ENCODE assay signal across 17 mouse cellular contexts in genomic region chr16:93374669-93375068, GRCm38 (mm10).
DNase-seq lines count a peak whose midpoint lies in the region; ATAC-seq and TF ChIP-seq lines count a peak whose summit lies in the region.
"Had no signal": no experiment of that assay in that cellular context is flagged by ENCODE, and none has a peak within 500 bp of the region (broad histone marks: within the 10 kb centered on the region; RNA-seq: fewer than 3 reads in every experiment).

No protein-coding gene starts in this region.

- H3K79me2 ChIP-seq in heart, adult 2 months (replicated peaks; ENCODE audit: control insufficient read depth, insufficient read depth, low read length), result no peaks in the 10 kb centered on the region

- TF ChIP-seq EP300 in heart, adult 2 months (IDR thresholded peaks at IDR 0.05; ENCODE audit: insufficient read depth, low read depth, low read length), result no peak

- no peak for TF ChIP-seq POLR2A in heart, adult 2 months (IDR thresholded peaks at IDR 0.05; ENCODE audit: insufficient read depth, low read depth, low read length)

- no peak overlapping the region for H3K4me2 ChIP-seq in neural tube, embryonic 15.5 days
- H3K4me2 ChIP-seq: embryonic facial prominence, embryonic 15.5 days; limb, embryonic 13.5 days; lung, embryonic 15.5 days; midbrain, embryonic 15.5 days had no signal

- no peaks in the 10 kb centered on the region for H3K9me3 ChIP-seq in heart, embryonic 10.5 days
- no peaks in the 10 kb centered on the region for H3K9me3 ChIP-seq in neural tube, embryonic 15.5 days (replicated peaks)
- H3K9me3 ChIP-seq: embryonic facial prominence, embryonic 15.5 days; G1E; limb, embryonic 13.5 days; lung, embryonic 15.5 days; midbrain, embryonic 15.5 days had no signal

- intact Hi-C loops in heart, adult 2 months (cut with DNase I), result no loop called here

- H3K27ac ChIP-seq in heart, embryonic 10.5 days, result peak overlapping the region; percentile 44; the same call in 1 of the 2 replicates
- no peak overlapping the region for H3K27ac ChIP-seq in heart, adult 2 months
- no peak overlapping the region for H3K27ac ChIP-seq in neural tube, embryonic 15.5 days (replicated peaks)
- H3K27ac ChIP-seq: embryonic facial prominence, embryonic 15.5 days; limb, embryonic 13.5 days; lung, embryonic 15.5 days; midbrain, embryonic 15.5 days had no signal

- WGBS in heart, embryonic 10.5 days, result 68% methylated on average over 6 of the region's 6 CpGs
- 42% methylated on average over 6 of the region's 6 CpGs for WGBS in heart, adult 2 months
- 80% methylated on average over 6 of the region's 6 CpGs for WGBS in neural tube, embryonic 15.5 days

- ATAC-seq in neural tube, embryonic 15.5 days (ENCODE audit: low FRiP score), result no peak
- ATAC-seq: forebrain, embryonic 16.5 days; hindbrain, embryonic 16.5 days; midbrain, embryonic 15.5 days had no signal

- H3K9ac ChIP-seq in heart, adult 2 months (ENCODE audit: low read depth, low read length), result no peak overlapping the region
- no peak overlapping the region for H3K9ac ChIP-seq in neural tube, embryonic 15.5 days (replicated peaks)
- H3K9ac ChIP-seq: embryonic facial prominence, embryonic 15.5 days; limb, embryonic 13.5 days; lung, embryonic 15.5 days; midbrain, embryonic 15.5 days had no signal

- no peaks in the 10 kb centered on the region for H3K36me3 ChIP-seq in heart, embryonic 10.5 days
- H3K36me3 ChIP-seq in heart, adult 2 months (ENCODE audit: control insufficient read depth, insufficient read depth, low read length), result no peaks in the 10 kb centered on the region
- H3K36me3 ChIP-seq in neural tube, embryonic 15.5 days, result no peaks in the 10 kb centered on the region
- H3K36me3 ChIP-seq: embryonic facial prominence, embryonic 15.5 days; G1E; limb, embryonic 13.5 days; lung, embryonic 15.5 days; midbrain, embryonic 15.5 days had no signal

- no peak for DNase-seq in heart, embryonic 10.5 days (ENCODE audit: low spot score)
- DNase-seq in heart, adult 2 months, result no peak
- peak; percentile 27 for DNase-seq in layer of hippocampus, adult 11-12 months (ENCODE audit: low spot score)
- DNase-seq in layer of hippocampus, postnatal 14 days (ENCODE audit: low spot score in 2 of 2), result no peak
- DNase-seq in 416B (ENCODE audit: low read depth) (peak; percentile 28), adipocyte (ENCODE audit: low spot score) (no peak)
- peak; percentile 21 to 26 for DNase-seq in kidney, postnatal 36 days
- DNase-seq: B cell, adult 2 months; gastrocnemius, postnatal 25 days had no signal

- H3K27me3 ChIP-seq in heart, embryonic 10.5 days (ENCODE audit: insufficient read depth, poor library complexity, severe bottlenecking), result peaks cover 13% of the 10 kb centered on the region; the same call in 1 of the 2 replicates
- H3K27me3 ChIP-seq in heart, adult 2 months (ENCODE audit: control insufficient read depth, insufficient read depth, low read length), result no peaks in the 10 kb centered on the region
- no peaks in the 10 kb centered on the region for H3K27me3 ChIP-seq in neural tube, embryonic 15.5 days (replicated peaks)
- H3K27me3 ChIP-seq: embryonic facial prominence, embryonic 15.5 days; lung, embryonic 15.5 days; midbrain, embryonic 15.5 days had no signal

- peaks cover 8% of the 10 kb centered on the region; the same call in 1 of the 2 replicates for H3K4me1 ChIP-seq in heart, embryonic 10.5 days
- no peaks in the 10 kb centered on the region; the same call in 1 of the 2 replicates for H3K4me1 ChIP-seq in heart, adult 2 months (ENCODE audit: control insufficient read depth, insufficient read depth, low read length)
- peaks cover 3% of the 10 kb centered on the region; the same call in 1 of the 2 replicates for H3K4me1 ChIP-seq in neural tube, embryonic 15.5 days

- no peak for TF ChIP-seq CTCF in heart, adult 2 months (IDR thresholded peaks at IDR 0.05)

- no peak overlapping the region for H3K4me3 ChIP-seq in heart, embryonic 10.5 days
- no peak overlapping the region for H3K4me3 ChIP-seq in heart, adult 2 months
- H3K4me3 ChIP-seq in neural tube, embryonic 15.5 days (replicated peaks), result no peak overlapping the region
- H3K4me3 ChIP-seq: embryonic facial prominence, embryonic 15.5 days; limb, embryonic 13.5 days; lung, embryonic 15.5 days; midbrain, embryonic 15.5 days had no signal

Comparison
In these comparisons a context has a peak if more than half of its experiments do, and no peak if none do; other contexts are left out.
1. DNase-seq: peak in layer of hippocampus, adult 11-12 months (single experiment), 416B (single experiment) and kidney, postnatal 36 days (2 of 2); none in heart, embryonic 10.5 days (single experiment), heart, adult 2 months (0 of 2), layer of hippocampus, postnatal 14 days (0 of 2) and adipocyte (single experiment).